Mouse (Mus musculus) embryonic fibroblast, embryonic 13.5 days (primary cell): Measurements from ENCODE around the gene C1ra. TPM values are rescaled to one million over a fixed set of nuclear protein-coding genes. Genes with fewer than 3 reads are reported as not detected.
"Not testable (repeated sequence)": the region's sequence is repeated elsewhere in the genome, so short reads cannot be mapped to it uniquely, and the experiment has no call there.

Source experiments
- H3K27ac ChIP-seq: 2 replicates; pipeline ENCODE4 v1.5.1; 2012; ENCODE audit warnings: low read length, control low read depth, inconsistent platforms; ENCODE audit not compliant: insufficient read depth
- H3K4me1 ChIP-seq: 2 replicates; pipeline ENCODE4 v1.6.1; 2011; ENCODE audit warnings: low read length; ENCODE audit not compliant: control insufficient read depth, insufficient read depth
- H3K4me3 ChIP-seq: 2 replicates; pipeline ENCODE4 v1.5.1; 2011; ENCODE audit warnings: mild to moderate bottlenecking, control low read depth, low read length; ENCODE audit not compliant: insufficient read depth
- CTCF ChIP-seq: IDR thresholded peaks from 2 replicates; pipeline ENCODE4 v1.5.1; 2011; ENCODE audit warnings: mild to moderate bottlenecking, control low read depth, low read length, moderate library complexity, borderline replicate concordance; ENCODE audit not compliant: insufficient read depth
- POLR2A ChIP-seq: IDR thresholded peaks from 2 replicates; pipeline ENCODE4 v1.6.1; 2011; ENCODE audit warnings: low read depth, mild to moderate bottlenecking, control low read depth, low read length, moderate library complexity
- polyA plus RNA-seq: library from polyadenylated mRNA; stranded (reverse); fragments of >200 nt; gene quantifications from 2 replicates; pipeline ENCODE4 v1.2.4, GENCODE M21; 2011; ENCODE audit warnings: low read depth; ENCODE audit not compliant: missing spikeins, insufficient read length

C1ra gene
- 15.4 and 30.1 TPM in 2 replicates for polyA plus RNA-seq

- TF ChIP-seq CTCF (0 out of 2 replicates have a peak, but pooled peaks have one; percentile 23), POLR2A (peak; percentile 37; the same call in 1 of the 2 replicates)
- peak within 1 kb of the TSS; percentile 49 for H3K27ac ChIP-seq
- H3K4me3 ChIP-seq, result no peak within 1 kb of the TSS
Observed at GRCm38 (mm10) chr6:124512355-124512836, at the start of gene C1ra. Gene C1ra (plus strand): TSS chr6:124512405.

GRCm38 (mm10) chr6:124463881-124464291 is 48.3 kb upstream of the C1ra start:
- TF ChIP-seq CTCF (no peak), POLR2A (no peak)
- no peaks in the 10 kb centered on the region for H3K4me1 ChIP-seq
- no peak overlapping the region for H3K4me3 ChIP-seq
- no peak overlapping the region for H3K27ac ChIP-seq

More at GRCm38 (mm10) chr6:124512355-124512836, at the start of gene C1ra:
- H3K4me1 ChIP-seq, result no peaks in the 10 kb centered on the region

GRCm38 (mm10) chr6:124464305-124465271 is 47.6 kb upstream of the C1ra start, which contains the start of gene Clstn3:
Gene Clstn3 (minus strand): TSS chr6:124464794.
- Histone ChIP-seq H3K4me1 (no peaks in the 10 kb centered on the region), H3K27ac (no peak within 1 kb of the TSS), H3K4me3 (peak within 1 kb of the TSS; percentile 26)
- TF ChIP-seq POLR2A, result no peak
- TF ChIP-seq CTCF, result no peak

- Histone ChIP-seq H3K27ac (no peak overlapping the region), H3K4me3 (no peak overlapping the region), H3K4me1 (no peaks in the 10 kb centered on the region)
- no peak for TF ChIP-seq CTCF
- TF ChIP-seq POLR2A, result no peak
Observed at GRCm38 (mm10) chr6:124465299-124465698, 46.9 kb upstream of the C1ra start.

GRCm38 (mm10) chr6:124465729-124466128 is 46.5 kb upstream of the C1ra start:
- Histone ChIP-seq H3K27ac (no peak overlapping the region), H3K4me1 (no peaks in the 10 kb centered on the region), H3K4me3 (no peak overlapping the region)
- TF ChIP-seq CTCF (no peak), POLR2A (no peak)

GRCm38 (mm10) chr6:124471121-124471520 is 41.1 kb upstream of the C1ra start:
- H3K27ac ChIP-seq, result no peak overlapping the region
- TF ChIP-seq CTCF (no peak), POLR2A (no peak)
- H3K4me3 ChIP-seq, result no peak overlapping the region
- H3K4me1 ChIP-seq, result no peaks in the 10 kb centered on the region

- H3K4me1 ChIP-seq, H3K27ac ChIP-seq, H3K4me3 ChIP-seq: not testable (repeated sequence)
Observed at GRCm38 (mm10) chr6:124471783-124472638, 40.2 kb upstream of the C1ra start.

- H3K4me1 ChIP-seq, result no peaks in the 10 kb centered on the region
- no peak overlapping the region for H3K4me3 ChIP-seq
- TF ChIP-seq CTCF, result 0 out of 2 replicates have a peak, but pooled peaks have one; percentile 18
- TF ChIP-seq POLR2A, result no peak
- H3K27ac ChIP-seq, result no peak overlapping the region
Observed at GRCm38 (mm10) chr6:124472801-124473200, 39.4 kb upstream of the C1ra start.

- Histone ChIP-seq H3K4me3 (no peak overlapping the region), H3K4me1 (no peaks in the 10 kb centered on the region), H3K27ac (no peak overlapping the region)
- TF ChIP-seq POLR2A, result no peak
- TF ChIP-seq CTCF, result no peak
Observed at GRCm38 (mm10) chr6:124474621-124475020, 37.6 kb upstream of the C1ra start.

- H3K4me3 ChIP-seq, H3K27ac ChIP-seq, H3K4me1 ChIP-seq: not testable (repeated sequence)
Observed at GRCm38 (mm10) chr6:124475335-124476075, 36.7 kb upstream of the C1ra start.
